Mouse (Mus musculus): Measurements from ENCODE around the gene Wfdc16.

DNA sequence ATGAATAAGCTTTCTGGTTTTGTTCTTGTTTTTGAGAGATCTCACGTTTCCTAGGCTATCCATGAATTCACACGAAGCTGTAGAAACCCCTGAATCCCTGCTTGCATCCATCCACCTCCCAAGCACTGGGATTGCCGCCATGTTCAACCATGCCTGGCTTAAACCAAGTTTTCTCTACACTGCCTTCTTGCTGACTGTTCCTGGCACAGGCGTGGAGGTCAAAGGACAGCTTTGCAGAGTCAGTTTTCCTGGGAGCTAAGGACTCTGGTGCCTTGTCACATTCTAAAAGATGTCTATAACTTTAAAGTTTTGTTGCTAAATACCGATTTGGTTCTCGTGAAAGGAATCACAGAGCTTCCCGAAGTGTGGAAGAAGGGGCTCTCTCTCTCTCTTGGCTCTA is 26.3 kb upstream of the Wfdc16 start:
- TF ChIP-seq POLR2A (IDR thresholded peaks at IDR 0.05; ENCODE audit: low read depth, low read length) (no peak), CTCF (IDR thresholded peaks at IDR 0.05; ENCODE audit: extremely low read depth, insufficient read depth, insufficient read length, insufficient replicate concordance) (no peak)
